Comparison of ENCODE assay signal across 8 mouse cellular contexts in genomic region chr13:21981803-21982193, GRCm38 (mm10). TPM values are rescaled to one million over a fixed set of nuclear protein-coding genes. Genes with fewer than 3 reads are reported as not detected.
DNase-seq lines count a peak whose midpoint lies in the region; ATAC-seq and TF ChIP-seq lines count a peak whose summit lies in the region.

No protein-coding gene starts in this region.

- 15% methylated on average over 17 of the region's 17 CpGs for WGBS in heart, postnatal 0 days
- 2% methylated on average over 17 of the region's 17 CpGs for WGBS in embryonic facial prominence, embryonic 10.5 days
- 6% methylated on average over 17 of the region's 17 CpGs for WGBS in hindbrain, embryonic 15.5 days
- WGBS in midbrain, embryonic 16.5 days: 3% methylated on average over 17 of the region's 17 CpGs

- peaks cover 66% of the 10 kb centered on the region for H3K27me3 ChIP-seq in heart, postnatal 0 days (ENCODE audit: control insufficient read depth, insufficient read depth, low read length)
- peaks cover 89% of the 10 kb centered on the region for H3K27me3 ChIP-seq in embryonic facial prominence, embryonic 10.5 days (replicated peaks; ENCODE audit: low read depth, poor library complexity, severe bottlenecking)
- H3K27me3 ChIP-seq in hindbrain, embryonic 15.5 days: peaks cover 75% of the 10 kb centered on the region
- H3K27me3 ChIP-seq in midbrain, embryonic 16.5 days (ENCODE audit: control insufficient read depth, insufficient read depth, low read depth, low read length): peaks cover 57% of the 10 kb centered on the region

- H3K27ac ChIP-seq in heart, postnatal 0 days (ENCODE audit: low read depth): no peak overlapping the region
- peak overlapping the region; percentile 82 for H3K27ac ChIP-seq in embryonic facial prominence, embryonic 10.5 days (replicated peaks)
- H3K27ac ChIP-seq in hindbrain, embryonic 15.5 days (replicated peaks): no peak overlapping the region
- no peak overlapping the region for H3K27ac ChIP-seq in midbrain, embryonic 16.5 days (ENCODE audit: low read length)

- peak overlapping the region; percentile 50 for H3K4me3 ChIP-seq in heart, postnatal 0 days (ENCODE audit: low read depth, low read length)
- peak overlapping the region; percentile 75 for H3K4me3 ChIP-seq in embryonic facial prominence, embryonic 10.5 days
- H3K4me3 ChIP-seq in hindbrain, embryonic 15.5 days: peak overlapping the region; percentile 46
- peak overlapping the region; percentile 64 for H3K4me3 ChIP-seq in midbrain, embryonic 16.5 days (ENCODE audit: low read depth, low read length)

- no peaks in the 10 kb centered on the region for H3K9me3 ChIP-seq in heart, postnatal 0 days (replicated peaks; ENCODE audit: control insufficient read depth, low read length)
- no peaks in the 10 kb centered on the region for H3K9me3 ChIP-seq in embryonic facial prominence, embryonic 10.5 days
- no peaks in the 10 kb centered on the region for H3K9me3 ChIP-seq in hindbrain, embryonic 15.5 days
- H3K9me3 ChIP-seq in midbrain, embryonic 16.5 days (replicated peaks; ENCODE audit: control insufficient read depth, low read length, poor library complexity, severe bottlenecking): no peaks in the 10 kb centered on the region

- H3K4me1 ChIP-seq in heart, postnatal 0 days (ENCODE audit: control insufficient read depth, insufficient read depth): peaks cover 11% of the 10 kb centered on the region
- H3K4me1 ChIP-seq in embryonic facial prominence, embryonic 10.5 days: peaks cover 15% of the 10 kb centered on the region
- peaks cover 11% of the 10 kb centered on the region for H3K4me1 ChIP-seq in hindbrain, embryonic 15.5 days (replicated peaks)
- H3K4me1 ChIP-seq in midbrain, embryonic 16.5 days (ENCODE audit: control insufficient read depth, insufficient read depth, low read length): peaks cover 7% of the 10 kb centered on the region; the same call in 1 of the 2 replicates

- H3K36me3 ChIP-seq in heart, postnatal 0 days (replicated peaks; ENCODE audit: control insufficient read depth, insufficient read depth, low read length): no peaks in the 10 kb centered on the region
- no peaks in the 10 kb centered on the region for H3K36me3 ChIP-seq in embryonic facial prominence, embryonic 10.5 days (replicated peaks)
- no peaks in the 10 kb centered on the region for H3K36me3 ChIP-seq in hindbrain, embryonic 15.5 days
- H3K36me3 ChIP-seq in midbrain, embryonic 16.5 days (ENCODE audit: control insufficient read depth, insufficient read depth, low read length): no peaks in the 10 kb centered on the region

- intact Hi-C loops in heart, postnatal 10 days (cut with DNase I): no loop called here

- no peak for TF ChIP-seq EP300 in heart, postnatal 0 days (IDR thresholded peaks at IDR 0.05; ENCODE audit: low read depth)

- no peak for TF ChIP-seq CTCF in heart, postnatal 0 days (IDR thresholded peaks at IDR 0.05; ENCODE audit: low read depth)

- ATAC-seq in heart, postnatal 0 days (ENCODE audit: insufficient read depth, low read depth): no peak
- ATAC-seq in hindbrain, embryonic 15.5 days (ENCODE audit: low FRiP score, low read depth): peak; percentile 54; the same call in 1 of the 2 replicates
- ATAC-seq in midbrain, embryonic 16.5 days: peak; percentile 16; the same call in 1 of the 2 replicates

- peak overlapping the region; percentile 35 for H3K9ac ChIP-seq in heart, postnatal 0 days (replicated peaks; ENCODE audit: low read depth, low read length)
- H3K9ac ChIP-seq in hindbrain, embryonic 15.5 days: peak overlapping the region; percentile 37
- H3K9ac ChIP-seq in midbrain, embryonic 16.5 days (ENCODE audit: low read depth, low read length): peak overlapping the region; percentile 75

- DNase-seq in heart, postnatal 0 days (ENCODE audit: low spot score): no peak
- no peak for DNase-seq in heart, postnatal 10 days
- no peak for DNase-seq in embryonic facial prominence, embryonic 10.5 days (ENCODE audit: low spot score)
- no peak for DNase-seq in left cerebral cortex, adult 18-20 months (ENCODE audit: low spot score in 2 of 2)
- DNase-seq in gastrocnemius, adult 18-20 months (ENCODE audit: low spot score): no peak
- DNase-seq in thymus, postnatal 4 days: no peak

- peak overlapping the region; percentile 67 for H3K4me2 ChIP-seq in heart, postnatal 0 days (ENCODE audit: low read depth, low read length)
- peak overlapping the region; percentile 83 for H3K4me2 ChIP-seq in hindbrain, embryonic 15.5 days
- H3K4me2 ChIP-seq in midbrain, embryonic 16.5 days (ENCODE audit: low read length): peak overlapping the region; percentile 99

RNA-seq across cellular contexts. Expression of gene Pom121l2, which starts 0.8 kb away (rescaled TPM):
- total RNA-seq in heart, postnatal 0 days (2014; rRNA removed; ENCODE audit: low replicate concordance): not detected in 2 replicates
- not detected in 2 replicates for polyA plus RNA-seq in heart, postnatal 0 days (2015; fragmentation: Nextera tagmentation; extraction: Ambion mirVana)
- not detected for total RNA-seq in heart, postnatal 10 days (2021)
- polyA plus RNA-seq in embryonic facial prominence, embryonic 10.5 days (2016; fragmentation: Nextera tagmentation; extraction: Ambion mirVana): 0.06 TPM in 1 of 2 replicates, not detected in the other
- polyA plus RNA-seq in hindbrain, embryonic 15.5 days (2015; fragmentation: Nextera tagmentation; extraction: Ambion mirVana): 0.08 TPM in 1 of 2 replicates, not detected in the other
- not detected in 2 replicates for polyA plus RNA-seq in midbrain, embryonic 16.5 days (2015; fragmentation: Nextera tagmentation; extraction: Ambion mirVana)
- total RNA-seq in left cerebral cortex, adult 18-20 months (2021): not detected
- not detected for total RNA-seq in gastrocnemius, adult 18-20 months (2021)

RNA-seq across cellular contexts. Expression of gene Prss16, which starts 27.7 kb away (rescaled TPM):
- 14.0 TPM in 1 of 2 replicates, not detected in the other for total RNA-seq in heart, postnatal 0 days (2014; rRNA removed; ENCODE audit: low replicate concordance)
- 0.05 and 0.14 TPM in 2 replicates for polyA plus RNA-seq in heart, postnatal 0 days (2015; fragmentation: Nextera tagmentation; extraction: Ambion mirVana)
- total RNA-seq in heart, postnatal 10 days (2021): not detected
- 0.13 and 0.54 TPM in 2 replicates for polyA plus RNA-seq in embryonic facial prominence, embryonic 10.5 days (2016; fragmentation: Nextera tagmentation; extraction: Ambion mirVana)
- 0.14 TPM in 1 of 2 replicates, not detected in the other for polyA plus RNA-seq in hindbrain, embryonic 15.5 days (2015; fragmentation: Nextera tagmentation; extraction: Ambion mirVana)
- not detected in 2 replicates for polyA plus RNA-seq in midbrain, embryonic 16.5 days (2015; fragmentation: Nextera tagmentation; extraction: Ambion mirVana)
- total RNA-seq in left cerebral cortex, adult 18-20 months (2021): 1 to 10 TPM in 1 of 2 experiments, under 1 TPM in 1; 0.35 to 1.2 TPM
- not detected for total RNA-seq in gastrocnemius, adult 18-20 months (2021)

RNA-seq across cellular contexts. Expression of gene Zfp184, which starts 36.9 kb away (rescaled TPM):
- 1.1 and 1.7 TPM in 2 replicates for total RNA-seq in heart, postnatal 0 days (2014; rRNA removed; ENCODE audit: low replicate concordance)
- 2.1 and 2.6 TPM in 2 replicates for polyA plus RNA-seq in heart, postnatal 0 days (2015; fragmentation: Nextera tagmentation; extraction: Ambion mirVana)
- total RNA-seq in heart, postnatal 10 days (2021): 1 to 10 TPM; 1.4 to 1.9 TPM
- 23.1 and 24.9 TPM in 2 replicates for polyA plus RNA-seq in embryonic facial prominence, embryonic 10.5 days (2016; fragmentation: Nextera tagmentation; extraction: Ambion mirVana)
- 11.7 and 12.3 TPM in 2 replicates for polyA plus RNA-seq in hindbrain, embryonic 15.5 days (2015; fragmentation: Nextera tagmentation; extraction: Ambion mirVana)
- polyA plus RNA-seq in midbrain, embryonic 16.5 days (2015; fragmentation: Nextera tagmentation; extraction: Ambion mirVana): 12.0 and 13.7 TPM in 2 replicates
- total RNA-seq in left cerebral cortex, adult 18-20 months (2021): 1 to 10 TPM; 3.0 to 3.8 TPM
- under 1 TPM; 0.48 to 0.69 TPM for total RNA-seq in gastrocnemius, adult 18-20 months (2021)

RNA-seq across cellular contexts. Expression of gene Hist1h2ah, which starts 53.6 kb away (rescaled TPM):
- 48.9 and 128 TPM in 2 replicates for total RNA-seq in heart, postnatal 0 days (2014; rRNA removed; ENCODE audit: low replicate concordance)
- polyA plus RNA-seq in heart, postnatal 0 days (2015; fragmentation: Nextera tagmentation; extraction: Ambion mirVana): 1.9 TPM in 1 of 2 replicates, not detected in the other
- 100 to 1,000 TPM; 181 to 187 TPM for total RNA-seq in heart, postnatal 10 days (2021)
- 8.0 and 8.8 TPM in 2 replicates for polyA plus RNA-seq in embryonic facial prominence, embryonic 10.5 days (2016; fragmentation: Nextera tagmentation; extraction: Ambion mirVana)
- polyA plus RNA-seq in hindbrain, embryonic 15.5 days (2015; fragmentation: Nextera tagmentation; extraction: Ambion mirVana): 1.7 and 2.2 TPM in 2 replicates
- not detected in 2 replicates for polyA plus RNA-seq in midbrain, embryonic 16.5 days (2015; fragmentation: Nextera tagmentation; extraction: Ambion mirVana)
- 10 to 100 TPM; 24.4 to 38.7 TPM for total RNA-seq in left cerebral cortex, adult 18-20 months (2021)
- 1 to 10 TPM; 1.6 to 2.2 TPM for total RNA-seq in gastrocnemius, adult 18-20 months (2021)

RNA-seq across cellular contexts. Expression of gene Hist1h2bk, which starts 53.9 kb away (rescaled TPM):
- 563 and 573 TPM in 2 replicates for total RNA-seq in heart, postnatal 0 days (2014; rRNA removed; ENCODE audit: low replicate concordance)
- 0.34 TPM in 1 of 2 replicates, not detected in the other for polyA plus RNA-seq in heart, postnatal 0 days (2015; fragmentation: Nextera tagmentation; extraction: Ambion mirVana)
- total RNA-seq in heart, postnatal 10 days (2021): 100 to 1,000 TPM; 213 to 221 TPM
- polyA plus RNA-seq in embryonic facial prominence, embryonic 10.5 days (2016; fragmentation: Nextera tagmentation; extraction: Ambion mirVana): 8.5 and 10.0 TPM in 2 replicates
- 1.2 and 1.5 TPM in 2 replicates for polyA plus RNA-seq in hindbrain, embryonic 15.5 days (2015; fragmentation: Nextera tagmentation; extraction: Ambion mirVana)
- polyA plus RNA-seq in midbrain, embryonic 16.5 days (2015; fragmentation: Nextera tagmentation; extraction: Ambion mirVana): 1.3 TPM in 1 of 2 replicates, not detected in the other
- total RNA-seq in left cerebral cortex, adult 18-20 months (2021): 10 to 100 TPM; 14.5 to 16.1 TPM
- total RNA-seq in gastrocnemius, adult 18-20 months (2021): 1 to 10 TPM; 2.1 to 3.6 TPM
